Mouse (Mus musculus) cortical plate, adult 2 months (tissue): ENCODE measurements around the gene Zbtb22.

Source experiments
- CTCF ChIP-seq: fragments of 200-500 bp; IDR thresholded peaks from 2 replicates; pipeline ENCODE4 v1.5.1; 2011; ENCODE audit warnings: mild to moderate bottlenecking, control low read depth, low read length; ENCODE audit not compliant: insufficient read depth; ENCODE audit errors: extremely low read depth
- POLR2A ChIP-seq: fragments of 200-500 bp; IDR thresholded peaks from 2 replicates; pipeline ENCODE4 v1.6.1; 2011; ENCODE audit warnings: mild to moderate bottlenecking, low read length, control low read depth; ENCODE audit not compliant: insufficient read depth; ENCODE audit errors: extremely low read depth

DNA sequence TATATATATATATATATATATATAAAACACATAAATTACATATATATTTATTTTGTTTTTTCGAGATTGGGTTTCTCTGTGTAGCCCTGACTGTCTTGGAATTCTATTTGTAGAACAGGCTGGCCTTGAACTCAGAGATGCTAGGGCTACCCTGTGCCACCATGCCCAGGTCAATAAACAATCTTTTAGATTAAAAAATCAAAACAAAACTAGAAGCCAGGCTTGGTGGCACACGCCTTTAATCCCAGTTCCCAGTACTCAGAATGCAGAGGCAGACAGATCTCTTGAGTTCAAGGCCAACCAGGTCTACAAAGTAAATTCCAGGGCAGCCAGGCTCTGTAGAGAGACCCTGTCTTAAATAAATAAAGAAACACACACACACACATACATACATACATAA lies 24.3 kb upstream of the Zbtb22 start:
- TF ChIP-seq CTCF (no peak), POLR2A (no peak)
